8 mouse cellular contexts compared by ENCODE assay signal in genomic region chr17:23699131-23700077, GRCm38 (mm10). TPM values are rescaled to one million over a fixed set of nuclear protein-coding genes. Genes with fewer than 3 reads are reported as not detected.
A peak's percentile ranks its signal among the peaks of the same experiment; 100 is the strongest.
DNase-seq lines count a peak whose midpoint lies in the region; ATAC-seq and TF ChIP-seq lines count a peak whose summit lies in the region.

No protein-coding gene starts in this region.

- H3K9ac ChIP-seq in heart, adult 2 months (ENCODE audit: low read depth, low read length) = peak overlapping the region; percentile 76

- H3K36me3 ChIP-seq in heart, adult 2 months (ENCODE audit: control insufficient read depth, insufficient read depth, low read length) = no peaks in the 10 kb centered on the region

- intact Hi-C loops in heart, adult 2 months (cut with DNase I) = no loop called here

- H3K79me2 ChIP-seq in heart, adult 2 months (replicated peaks; ENCODE audit: control insufficient read depth, insufficient read depth, low read length) = no peaks in the 10 kb centered on the region

- no peaks in the 10 kb centered on the region for H3K27me3 ChIP-seq in heart, adult 2 months (ENCODE audit: control insufficient read depth, insufficient read depth, low read length)

- H3K27ac ChIP-seq in heart, adult 2 months = peak overlapping the region; percentile 72

- no peak for TF ChIP-seq EP300 in heart, adult 2 months (IDR thresholded peaks at IDR 0.05; ENCODE audit: insufficient read depth, low read depth, low read length)

- ATAC-seq in megakaryocyte-erythroid progenitor cell, adult 5-6 weeks (replicated peaks; ENCODE audit: low FRiP score, low TSS enrichment, poor library complexity, severe bottlenecking) = no peak

- TF ChIP-seq CTCF in heart, adult 2 months (IDR thresholded peaks at IDR 0.05) = peak; percentile 37
- TF ChIP-seq CTCF in lung, adult 2 months (IDR thresholded peaks at IDR 0.05; ENCODE audit: insufficient read depth, low read length) = no peak

- peaks cover 2% of the 10 kb centered on the region; the same call in 1 of the 2 replicates for H3K4me1 ChIP-seq in heart, adult 2 months (ENCODE audit: control insufficient read depth, insufficient read depth, low read length)
- H3K4me1 ChIP-seq in lung, adult 2 months (ENCODE audit: control insufficient read depth, insufficient read depth, low read length) = peaks cover 5% of the 10 kb centered on the region

- peak overlapping the region; percentile 63 for H3K4me3 ChIP-seq in heart, adult 2 months
- peak overlapping the region; percentile 48 for H3K4me3 ChIP-seq in lung, adult 2 months (replicated peaks; ENCODE audit: extremely low read depth, low read depth, low read length)

- WGBS in heart, adult 2 months = 2% methylated on average over 92 of the region's 101 CpGs
- WGBS in lung, adult 2 months = 4% methylated on average over 93 of the region's 101 CpGs

- DNase-seq in urinary bladder, postnatal 14 days (ENCODE audit: low spot score) = peak; percentile 52
- no peak for DNase-seq in urinary bladder, postnatal 4 days (ENCODE audit: low spot score in 2 of 2)
- DNase-seq in cerebellum, postnatal 10 days = peak; percentile 68 to 69
- DNase-seq in heart, adult 2 months = peak; percentile 75 to 78
- DNase-seq in kidney, adult 18-20 months = peak; percentile 51
- DNase-seq in lung, adult 2 months = peak; percentile 48
- peak; percentile 44 for DNase-seq in retina, postnatal 1 day

- no peak for TF ChIP-seq POLR2A in heart, adult 2 months (IDR thresholded peaks at IDR 0.05; ENCODE audit: insufficient read depth, low read depth, low read length)
- no peak for TF ChIP-seq POLR2A in lung, adult 2 months (IDR thresholded peaks at IDR 0.05; ENCODE audit: borderline replicate concordance, extremely low read depth, low read depth, low read length)

RNA-seq across cellular contexts. Expression of gene Cldn9, which starts 15.6 kb away (rescaled TPM):
- total RNA-seq in heart, adult 2 months (2021) = not detected
- polyA plus RNA-seq in heart, adult 2 months (2012; rRNA removed) = not detected in 2 replicates
- polyA plus RNA-seq in lung, adult 2 months (2012; rRNA removed) = 0.07 and 0.08 TPM in 2 replicates
- not detected in 2 replicates for total RNA-seq in megakaryocyte-erythroid progenitor cell, adult 5-6 weeks (2014; fragmentation: Nextera tagmentation)
- total RNA-seq in megakaryocyte-erythroid progenitor cell, adult 5-6 weeks (2017) = not detected in 2 replicates

RNA-seq across cellular contexts. Expression of gene Cldn6, which starts 20.4 kb away (rescaled TPM):
- not detected for total RNA-seq in heart, adult 2 months (2021)
- polyA plus RNA-seq in heart, adult 2 months (2012; rRNA removed) = not detected in 2 replicates
- 0.57 and 0.86 TPM in 2 replicates for polyA plus RNA-seq in lung, adult 2 months (2012; rRNA removed)
- not detected in 2 replicates for total RNA-seq in megakaryocyte-erythroid progenitor cell, adult 5-6 weeks (2014; fragmentation: Nextera tagmentation)
- total RNA-seq in megakaryocyte-erythroid progenitor cell, adult 5-6 weeks (2017) = not detected in 2 replicates

RNA-seq across cellular contexts. Expression of gene Tnfrsf12a, which starts 22.1 kb away (rescaled TPM):
- 10 to 100 TPM; 80.1 to 82.5 TPM for total RNA-seq in heart, adult 2 months (2021)
- polyA plus RNA-seq in heart, adult 2 months (2012; rRNA removed) = 28.1 and 37.9 TPM in 2 replicates
- 32.4 and 39.7 TPM in 2 replicates for polyA plus RNA-seq in lung, adult 2 months (2012; rRNA removed)
- 0.94 and 4.5 TPM in 2 replicates for total RNA-seq in megakaryocyte-erythroid progenitor cell, adult 5-6 weeks (2014; fragmentation: Nextera tagmentation)
- 10.7 and 15.6 TPM in 2 replicates for total RNA-seq in megakaryocyte-erythroid progenitor cell, adult 5-6 weeks (2017)

RNA-seq across cellular contexts. Expression of gene 1520401A03Rik, which starts 23.2 kb away (rescaled TPM):
- not detected for total RNA-seq in heart, adult 2 months (2021)
- not detected in 2 replicates for polyA plus RNA-seq in heart, adult 2 months (2012; rRNA removed)
- polyA plus RNA-seq in lung, adult 2 months (2012; rRNA removed) = not detected in 2 replicates
- total RNA-seq in megakaryocyte-erythroid progenitor cell, adult 5-6 weeks (2014; fragmentation: Nextera tagmentation) = not detected in 2 replicates
- not detected in 2 replicates for total RNA-seq in megakaryocyte-erythroid progenitor cell, adult 5-6 weeks (2017)

RNA-seq across cellular contexts. Expression of gene Thoc6, which starts 25.7 kb away (rescaled TPM):
- total RNA-seq in heart, adult 2 months (2021) = 1 to 10 TPM; 9.6 to 9.7 TPM
- polyA plus RNA-seq in heart, adult 2 months (2012; rRNA removed) = 14.4 and 15.3 TPM in 2 replicates
- polyA plus RNA-seq in lung, adult 2 months (2012; rRNA removed) = 18.1 and 20.6 TPM in 2 replicates
- total RNA-seq in megakaryocyte-erythroid progenitor cell, adult 5-6 weeks (2014; fragmentation: Nextera tagmentation) = 30.3 and 44.7 TPM in 2 replicates
- 40.8 and 47.3 TPM in 2 replicates for total RNA-seq in megakaryocyte-erythroid progenitor cell, adult 5-6 weeks (2017)

Comparison
In these comparisons a context has a peak if more than half of its experiments do, and no peak if none do; other contexts are left out.
1. DNase-seq: peak in urinary bladder, postnatal 14 days (single experiment), cerebellum, postnatal 10 days (2 of 2), heart, adult 2 months (2 of 2), kidney, adult 18-20 months (single experiment), lung, adult 2 months (single experiment) and retina, postnatal 1 day (single experiment); none in urinary bladder, postnatal 4 days (0 of 2).
2. RNA of gene Tnfrsf12a, which starts 22.1 kb away (total RNA-seq): 80.1 to 82.5 TPM in heart, adult 2 months; 0.94 to 15.6 TPM in megakaryocyte-erythroid progenitor cell, adult 5-6 weeks; every median in the first group is over 4 times any median in the second.